Mouse (Mus musculus) myocyte (in vitro differentiated cells): ENCODE measurements around the gene Rps27. TPM values are rescaled to one million over a fixed set of nuclear protein-coding genes. Genes with fewer than 3 reads are reported as not detected.

Experiments used
- H3K27me3 ChIP-seq: one replicate; pipeline ENCODE4 v1.6.1; 2011; ENCODE audit not compliant: control insufficient read depth, insufficient read depth, insufficient read length
- H3K36me3 ChIP-seq: one replicate; pipeline ENCODE4 v1.6.1; 2011; ENCODE audit not compliant: control insufficient read depth, insufficient read depth
- H3K4me2 ChIP-seq: one replicate; pipeline ENCODE4 v1.6.1; 2011; ENCODE audit warnings: low read depth, control low read depth
- H3K4me3 ChIP-seq: one replicate; pipeline ENCODE4 v1.5.1; 2011; ENCODE audit warnings: mild to moderate bottlenecking, control low read depth, moderate library complexity
- H3K79me2 ChIP-seq: one replicate; pipeline ENCODE4 v1.6.1; 2011; ENCODE audit not compliant: control insufficient read depth, insufficient read depth
- H3ac ChIP-seq: one replicate; pipeline ENCODE4 v1.6.1; 2011; ENCODE audit not compliant: control insufficient read depth, insufficient read length
- CEBPB ChIP-seq: IDR thresholded peaks from 2 replicates; pipeline ENCODE4 v1.6.1; 2011; ENCODE audit warnings: mild to moderate bottlenecking, moderate library complexity; ENCODE audit not compliant: poor library complexity, insufficient read depth, severe bottlenecking
- E2F4 ChIP-seq: IDR thresholded peaks from one replicate; pipeline ENCODE4 v1.6.1; 2011; ENCODE audit warnings: mild to moderate bottlenecking, control low read depth, moderate library complexity; ENCODE audit not compliant: insufficient read depth
- MAX ChIP-seq: IDR thresholded peaks from one replicate; pipeline ENCODE4 v1.6.1; 2011; ENCODE audit warnings: low read depth, mild to moderate bottlenecking, control low read depth
- MYOD1 ChIP-seq, 3 experiments: IDR thresholded peaks; one replicate each; pipeline ENCODE4 v1.6.1; 2011; ENCODE audit warnings: control low read depth in 2 of 3, low read depth in 2 of 3, mild to moderate bottlenecking in 2 of 3, moderate library complexity in 1 of 3; ENCODE audit not compliant: insufficient read length in 2 of 3, control insufficient read depth in 1 of 3
- MYOG ChIP-seq, 3 experiments: IDR thresholded peaks; one replicate each; pipeline ENCODE4 v1.6.1; 2011; ENCODE audit warnings: control low read depth in 2 of 3, low read depth in 2 of 3, mild to moderate bottlenecking in 2 of 3; ENCODE audit not compliant: insufficient read length in 2 of 3, control insufficient read depth in 1 of 3, insufficient read depth in 1 of 3
- POLR2A ChIP-seq: IDR thresholded peaks from one replicate; pipeline ENCODE4 v1.6.1; 2011; ENCODE audit warnings: low read depth, mild to moderate bottlenecking, control low read depth, moderate library complexity; ENCODE audit not compliant: insufficient read length
- POLR2AphosphoS2 ChIP-seq: IDR thresholded peaks from one replicate; pipeline ENCODE4 v1.6.1; 2011; ENCODE audit warnings: low read depth, control low read depth; ENCODE audit not compliant: insufficient read length
- REST ChIP-seq: IDR thresholded peaks from one replicate; pipeline ENCODE4 v1.6.1; 2011; ENCODE audit warnings: mild to moderate bottlenecking, control low read depth, moderate library complexity; ENCODE audit not compliant: insufficient read depth, insufficient read length
- SRF ChIP-seq: IDR thresholded peaks from one replicate; pipeline ENCODE4 v1.6.1; 2011; ENCODE audit warnings: low read depth; ENCODE audit not compliant: control insufficient read depth, insufficient read length
- TCF12 ChIP-seq: IDR thresholded peaks from one replicate; pipeline ENCODE4 v1.6.1; 2011; ENCODE audit warnings: mild to moderate bottlenecking, control low read depth; ENCODE audit not compliant: poor library complexity, insufficient read depth, severe bottlenecking
- TCF3 ChIP-seq: IDR thresholded peaks from one replicate; pipeline ENCODE4 v1.6.1; 2011; ENCODE audit warnings: low read depth, control low read depth; ENCODE audit not compliant: insufficient read length
- USF1 ChIP-seq: IDR thresholded peaks from one replicate; pipeline ENCODE4 v1.6.1; 2011; ENCODE audit warnings: low read depth, mild to moderate bottlenecking, control low read depth, moderate library complexity
- polyA plus RNA-seq: library from polyadenylated mRNA; unstranded; fragments of >200 nt; fragmentation: generic; extraction: Trizol; gene quantifications from one replicate; pipeline ENCODE4 v1.2.1, GENCODE M21; 2012; ENCODE audit warnings: missing spikeins

Rps27 gene
- polyA plus RNA-seq = 3,699 TPM

- Histone ChIP-seq H3K27me3 (no peaks in the 10 kb centered on the region), H3ac (peak within 1 kb of the TSS; percentile 47), H3K4me2 (peak within 1 kb of the TSS; percentile 99), H3K79me2 (peaks cover 29% of the 10 kb centered on the region), H3K4me3 (peak within 1 kb of the TSS; percentile 84), H3K36me3 (peaks cover 40% of the 10 kb centered on the region)
- TF ChIP-seq TCF3 (no peak), SRF (peak; percentile 72), CEBPB (no peak), POLR2A (peak; percentile 95), POLR2AphosphoS2 (peak; percentile 98)
Observed at GRCm38 (mm10) chr3:90213377-90213866, at the start of gene Rps27, which contains the start of gene Rab13. Gene Rps27, minus strand, starts transcription at chr3:90213651. Gene Rab13, plus strand, starts transcription at chr3:90213695.

- Histone ChIP-seq H3K79me2 (peaks cover 37% of the 10 kb centered on the region), H3ac (no peak overlapping the region), H3K36me3 (peaks cover 32% of the 10 kb centered on the region), H3K4me3 (no peak overlapping the region), H3K4me2 (no peak overlapping the region), H3K27me3 (no peaks in the 10 kb centered on the region)
- TF ChIP-seq USF1 (no peak), REST (no peak), MYOD1 (IDR thresholded peaks at IDR 0.05; ENCODE audit: control insufficient read depth in 1 of 3, insufficient read length in 2 of 3, low read depth in 2 of 3) (no peak), MAX (no peak), MYOG (IDR thresholded peaks at IDR 0.05; ENCODE audit: control insufficient read depth in 1 of 3, insufficient read depth in 1 of 3, insufficient read length in 2 of 3, low read depth in 2 of 3) (no peak), CEBPB (no peak), POLR2A (no peak), SRF (no peak), POLR2AphosphoS2 (no peak), E2F4 (no peak)
Observed at GRCm38 (mm10) chr3:90258521-90258920, 45.1 kb upstream of the Rps27 start.

- Histone ChIP-seq H3K4me3 (no peak overlapping the region), H3K27me3 (no peaks in the 10 kb centered on the region), H3K36me3 (peaks cover 32% of the 10 kb centered on the region), H3ac (no peak overlapping the region), H3K79me2 (peaks cover 37% of the 10 kb centered on the region), H3K4me2 (no peak overlapping the region)
- TF ChIP-seq CEBPB (no peak), MYOG (IDR thresholded peaks at IDR 0.05; ENCODE audit: control insufficient read depth in 1 of 3, insufficient read depth in 1 of 3, insufficient read length in 2 of 3, low read depth in 2 of 3) (no peak), SRF (no peak), POLR2AphosphoS2 (no peak), POLR2A (no peak)
Observed at GRCm38 (mm10) chr3:90256731-90257530, 43.5 kb upstream of the Rps27 start.

GRCm38 (mm10) chr3:90255784-90256353, 42.4 kb upstream of the Rps27 start:
- Histone ChIP-seq H3K4me2 (peak overlapping the region; percentile 81), H3K4me3 (peak overlapping the region; percentile 83), H3ac (no peak overlapping the region), H3K36me3 (peaks cover 23% of the 10 kb centered on the region), H3K79me2 (peaks cover 37% of the 10 kb centered on the region), H3K27me3 (no peaks in the 10 kb centered on the region)
- TF ChIP-seq SRF (no peak), MYOG (IDR thresholded peaks at IDR 0.05; ENCODE audit: control insufficient read depth in 1 of 3, insufficient read depth in 1 of 3, insufficient read length in 2 of 3, low read depth in 2 of 3) (no peak), POLR2A (no peak), POLR2AphosphoS2 (no peak), MAX (no peak), CEBPB (no peak), MYOD1 (IDR thresholded peaks at IDR 0.05; ENCODE audit: control insufficient read depth in 1 of 3, insufficient read length in 2 of 3, low read depth in 2 of 3) (no peak), TCF3 (no peak), REST (no peak), USF1 (no peak), TCF12 (no peak), E2F4 (no peak)

- peaks cover 25% of the 10 kb centered on the region for H3K36me3 ChIP-seq
- H3K79me2 ChIP-seq = peaks cover 37% of the 10 kb centered on the region
- H3K4me2 ChIP-seq = peak overlapping the region; percentile 81
- TF ChIP-seq TCF3 (no peak), POLR2AphosphoS2 (no peak), CEBPB (no peak), E2F4 (no peak)
- peak overlapping the region; percentile 83 for H3K4me3 ChIP-seq
- peak overlapping the region; percentile 87 for H3ac ChIP-seq
- H3K27me3 ChIP-seq = no peaks in the 10 kb centered on the region
Observed at GRCm38 (mm10) chr3:90255194-90255565, 41.7 kb upstream of the Rps27 start.
